Mouse (Mus musculus) WW6 (cell line): Measurements from ENCODE around the gene Rfx8.

ENCODE experiments used
- DNase-seq: peaks from one replicate; pipeline ENCODE4 v3.0.0-alpha.2; 2013; ENCODE audit warnings: low read depth, low spot score

Rfx8 gene

GRCm38 (mm10) chr1:39648584-39648983 is 72.2 kb downstream of the Rfx8 start:
- DNase-seq, result no peak

- DNase-seq, result no peak
These were observed 74.7 kb downstream of the Rfx8 start for GRCm38 (mm10) chr1:39645905-39646759.

GRCm38 (mm10) chr1:39644333-39644732 is 76.5 kb downstream of the Rfx8 start:
- DNase-seq, result no peak

- DNase-seq, result no peak
These were observed 79.1 kb downstream of the Rfx8 start for GRCm38 (mm10) chr1:39641667-39642066.

DNA sequence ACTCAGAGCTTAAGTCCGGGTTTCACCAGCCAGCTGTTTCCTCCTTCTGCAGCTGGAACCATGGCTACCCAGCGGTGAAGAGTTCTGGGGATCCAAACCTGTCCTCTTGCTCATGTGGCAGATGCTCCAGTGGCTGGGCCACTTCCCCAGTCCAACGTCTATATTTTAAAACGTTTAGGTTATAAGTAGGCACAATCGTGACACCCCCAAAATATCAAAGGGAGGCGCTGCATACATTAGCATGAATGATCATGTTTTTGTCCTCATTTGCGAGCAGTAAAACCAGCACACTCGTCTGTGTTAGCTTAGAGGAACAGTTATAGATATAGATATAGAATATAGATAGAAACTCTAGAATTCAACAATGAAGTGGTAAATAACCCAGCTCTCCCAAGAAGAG is 83.7 kb downstream of the Rfx8 start:
- DNase-seq, result no peak

DNA sequence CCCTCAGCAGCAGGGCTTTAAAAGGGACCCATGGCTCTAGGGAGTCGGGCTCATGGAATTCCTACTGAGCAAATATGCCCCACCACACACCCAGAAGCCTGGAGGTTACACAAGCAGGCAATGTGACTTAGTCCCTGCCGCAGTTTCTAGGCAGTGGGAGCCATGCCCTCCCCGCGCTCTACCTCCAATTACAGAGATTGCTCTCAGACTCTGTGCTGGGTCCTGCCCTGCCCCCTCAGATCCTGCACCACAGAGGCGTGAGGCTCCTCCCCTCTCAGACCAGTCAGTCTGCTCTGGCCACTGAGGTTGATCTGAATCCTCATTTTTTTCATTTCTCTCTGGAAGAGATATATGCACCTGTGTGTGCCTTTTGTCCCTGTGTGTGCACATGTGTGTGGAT is 84.1 kb downstream of the Rfx8 start:
- DNase-seq, result no peak

GRCm38 (mm10) chr1:39636196-39636595 is 84.6 kb downstream of the Rfx8 start:
- DNase-seq, result no peak

DNA sequence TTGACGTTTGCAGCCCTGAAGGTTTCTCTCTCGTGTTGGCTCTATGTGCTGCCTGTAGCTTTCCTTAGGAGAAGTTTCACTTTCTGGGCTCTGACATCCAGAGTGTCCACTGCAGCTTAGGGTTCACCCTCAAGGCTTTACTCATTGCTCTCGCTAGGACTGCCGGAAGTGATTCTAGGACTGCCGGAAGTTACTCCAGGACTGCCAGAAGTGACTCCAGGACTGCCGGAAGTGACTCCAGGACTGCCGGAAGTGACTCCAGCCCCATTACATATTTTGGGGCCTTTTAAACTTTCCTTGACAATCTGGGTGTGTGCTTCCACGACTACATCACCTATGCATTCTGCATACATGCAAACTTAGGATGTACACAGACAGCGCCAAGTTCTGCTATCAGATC is 92.2 kb downstream of the Rfx8 start:
- no peak for DNase-seq

DNA sequence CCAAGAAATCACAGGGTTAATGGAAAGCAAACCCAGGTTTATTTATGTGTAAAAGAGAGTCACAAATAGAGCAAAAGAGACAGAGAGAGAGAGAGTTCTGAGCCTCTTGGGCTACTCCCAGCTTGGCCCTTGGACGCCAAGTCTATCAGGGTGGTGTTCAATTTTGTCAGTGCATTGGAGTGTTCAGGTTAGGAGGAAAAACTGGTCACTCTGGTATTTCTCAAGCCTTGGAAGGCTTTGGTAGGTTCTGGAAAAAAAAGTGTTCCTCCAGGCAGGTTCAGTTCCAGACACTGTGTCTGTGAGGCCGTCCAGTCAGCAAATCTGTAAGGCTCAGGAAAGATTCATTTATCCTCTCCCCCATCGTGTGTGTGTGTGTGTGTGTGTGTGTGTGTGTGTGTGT is 95.3 kb downstream of the Rfx8 start:
- no peak for DNase-seq

DNA sequence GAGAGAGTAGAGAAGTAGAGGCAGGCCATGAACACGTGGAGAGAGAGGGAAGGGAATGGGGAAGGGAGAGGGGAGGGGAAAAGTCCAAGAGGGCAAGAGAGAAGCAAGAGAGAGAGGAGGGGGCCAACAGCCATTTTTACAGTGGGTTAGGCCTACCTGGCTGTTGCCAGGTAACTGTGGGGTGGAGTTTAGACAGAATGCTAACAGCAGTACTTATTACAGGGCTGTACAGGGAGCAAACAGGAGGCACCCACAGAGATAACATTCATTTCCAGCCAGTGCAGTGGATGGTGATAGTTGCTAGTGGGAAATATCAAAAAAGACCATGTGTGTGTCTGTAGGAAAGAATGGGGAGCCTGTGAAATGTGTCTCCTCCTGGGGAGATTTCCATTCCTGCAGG is 97.1 kb downstream of the Rfx8 start:
- no peak for DNase-seq

- no peak for DNase-seq
These were observed 97.7 kb downstream of the Rfx8 start for GRCm38 (mm10) chr1:39623106-39623505.

- no peak for DNase-seq
These were observed 102.3 kb downstream of the Rfx8 start for GRCm38 (mm10) chr1:39618524-39618923.

GRCm38 (mm10) chr1:39615526-39615925 is 105.3 kb downstream of the Rfx8 start:
- no peak for DNase-seq
